Mouse (Mus musculus) liver, adult 10 weeks (tissue): Measurements from ENCODE around the gene Ovgp1. TPM values are rescaled to one million over a fixed set of nuclear protein-coding genes. Genes with fewer than 3 reads are reported as not detected.

Experiments used
- polyA plus RNA-seq: library from polyadenylated mRNA; stranded (reverse); fragments of 350-450 nt; fragmentation: Illumina TruSeq; extraction: RNeasy Lipid Tissue Mini Kit (QIAGEN cat#74804); gene quantifications from one replicate; pipeline ENCODE4 v1.2.3, GENCODE M21; 2014; ENCODE audit warnings: low read depth, low replicate concordance

The Ovgp1 gene
- 0.32 TPM for polyA plus RNA-seq

DNA sequence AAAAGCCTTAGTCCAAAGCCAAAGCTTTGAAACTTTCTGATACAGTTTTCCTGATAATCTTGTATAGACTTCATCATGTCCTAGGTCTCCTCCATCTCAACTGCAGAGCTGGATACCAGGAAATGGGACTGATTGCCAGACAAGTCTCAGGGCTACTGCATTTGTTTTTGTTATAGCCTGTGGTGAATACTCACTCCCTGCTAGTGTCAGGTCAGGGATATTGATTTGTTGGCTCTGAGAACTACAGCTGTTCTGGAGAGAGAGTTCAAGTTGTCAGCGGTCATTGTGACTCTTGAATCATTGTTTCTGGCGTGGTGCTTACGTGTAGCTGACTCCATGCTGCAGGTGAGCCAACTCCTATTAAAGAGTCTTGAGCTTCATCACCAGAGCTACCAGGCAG lies at the start of gene Ovgp1:
TSS of gene Ovgp1 (plus strand) at position 301 of the 400 bp plus-strand sequence.

DNA sequence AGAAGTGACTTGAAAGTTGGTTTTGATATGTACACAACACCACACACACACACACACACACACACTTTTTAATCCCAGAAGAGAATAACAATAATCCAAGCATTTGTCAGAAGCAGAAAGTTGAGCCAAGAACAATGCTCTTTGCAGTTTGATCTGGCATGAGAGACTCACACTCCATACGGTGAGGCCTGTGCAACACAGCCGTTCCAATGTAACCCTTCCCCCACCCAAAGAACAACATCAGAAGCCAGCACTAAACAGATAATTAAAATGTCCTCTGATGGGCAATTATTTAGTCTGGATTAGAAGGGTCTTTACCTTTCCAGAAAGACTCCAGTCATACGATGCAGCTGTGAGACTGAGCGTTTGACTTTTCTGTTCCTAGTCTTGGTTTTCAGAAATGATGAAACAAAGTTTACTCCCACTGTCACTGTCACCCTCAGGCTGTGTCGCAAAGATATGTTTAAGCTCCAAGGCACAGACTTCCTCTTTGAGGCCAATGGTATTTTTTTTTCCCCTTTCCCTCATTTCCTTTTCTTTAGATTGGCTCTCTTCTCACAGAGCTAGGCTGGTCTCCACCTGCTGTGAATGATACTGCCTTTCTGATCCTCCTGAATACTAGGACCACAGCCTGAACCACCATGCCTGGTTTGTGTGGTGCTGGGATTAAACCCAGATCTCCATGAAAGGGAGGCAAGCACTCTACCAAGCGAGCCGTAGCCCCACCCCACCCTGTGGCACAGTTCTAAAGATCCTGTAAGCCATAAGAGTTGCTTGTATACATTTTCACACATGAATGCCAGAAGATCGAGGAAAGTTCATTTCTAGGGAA lies 41.1 kb upstream of the Ovgp1 start, which contains the start of gene I830077J02Rik:
TSS of gene I830077J02Rik (minus strand) at position 425 of the 832 bp plus-strand sequence.

DNA sequence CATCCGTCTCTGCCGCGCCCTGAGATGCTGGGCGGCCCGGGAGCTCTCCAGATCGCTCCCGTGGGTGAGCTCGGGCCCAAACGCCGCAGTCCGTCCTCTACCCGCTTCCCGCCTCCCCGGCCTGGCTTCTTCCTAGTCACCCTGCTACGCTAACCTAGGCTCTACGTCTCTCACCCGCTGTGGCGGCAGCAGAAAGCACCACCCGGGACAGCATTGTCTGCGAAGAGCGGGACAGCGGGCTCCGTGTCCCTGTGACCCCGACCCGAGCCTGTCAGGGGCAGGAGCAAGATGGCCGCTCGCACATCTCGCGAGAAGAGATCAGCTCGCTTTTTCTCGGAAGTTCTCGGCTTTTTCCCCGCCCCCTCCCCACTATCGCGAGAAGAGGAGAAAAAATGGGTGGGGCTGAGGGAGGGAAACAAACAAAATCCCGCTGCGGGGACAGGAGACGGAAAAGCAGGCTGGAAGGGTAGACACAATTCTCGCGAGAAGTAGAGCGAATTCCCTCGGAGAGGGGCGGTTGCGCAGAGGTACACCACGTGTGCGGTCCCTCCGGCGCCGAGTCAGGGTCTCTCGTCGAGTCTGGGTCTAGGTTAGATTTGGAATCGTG lies 14.4 kb upstream of the Ovgp1 start, which contains the start of gene Wdr77:
TSS of gene Wdr77 (plus strand) at position 396 of the 607 bp plus-strand sequence.

GRCm38 (mm10) chr3:105959999-105960398 lies 13.5 kb upstream of the Ovgp1 start, which contains the start of gene Atp5f1:
Gene Atp5f1 (minus strand): TSS chr3:105960099.

GRCm38 (mm10) chr3:106014546-106014945 lies 41.0 kb downstream of the Ovgp1 start, which contains the start of gene Pifo:
Gene Pifo (minus strand): TSS chr3:106014646.

DNA sequence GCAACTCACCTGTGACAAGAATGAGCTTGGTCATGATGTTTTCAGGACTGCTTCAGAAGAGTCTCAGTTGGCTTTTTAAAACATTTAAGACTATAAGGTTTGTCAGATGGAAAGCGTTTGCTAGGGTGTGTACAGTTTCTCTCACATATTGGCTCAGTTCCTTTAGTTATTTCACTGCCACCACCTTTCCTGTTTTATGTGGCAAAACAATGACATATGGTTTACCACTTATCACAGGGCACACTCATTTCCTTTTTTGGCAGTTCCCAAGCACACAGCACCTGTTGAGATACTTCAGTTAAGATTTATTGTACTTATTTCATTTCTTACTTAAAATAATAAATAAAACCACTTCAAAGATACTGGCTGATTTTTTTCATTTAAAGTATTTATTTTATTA lies 59.3 kb downstream of the Ovgp1 start, which contains the start of gene Chil5:
TSS of gene Chil5 (minus strand) at position 34 of the 400 bp plus-strand sequence.

Other genes with a start within 250 kb of the Ovgp1 start
- gene Rap1a, start 172.4 kb upstream of the Ovgp1 start, polyA plus RNA-seq, result 326 TPM
- gene Adora3, start 102.9 kb upstream of the Ovgp1 start, polyA plus RNA-seq, result not detected
- gene Tmigd3, start 102.8 kb upstream of the Ovgp1 start, polyA plus RNA-seq, result not detected
- 1.2 TPM for gene I830077J02Rik, start 41.0 kb upstream of the Ovgp1 start, polyA plus RNA-seq
- 20.4 TPM for gene Wdr77, start 14.3 kb upstream of the Ovgp1 start, polyA plus RNA-seq
- 984 TPM for gene Atp5f1, start 13.6 kb upstream of the Ovgp1 start, polyA plus RNA-seq
- gene Pifo, start 40.9 kb downstream of the Ovgp1 start, polyA plus RNA-seq, result not detected
- gene Chil5, start 59.1 kb downstream of the Ovgp1 start, polyA plus RNA-seq, result not detected
- gene Chia1, start 139.5 kb downstream of the Ovgp1 start, polyA plus RNA-seq, result not detected
- 0.66 TPM for gene Chil3, start 193.9 kb downstream of the Ovgp1 start, polyA plus RNA-seq
- not detected for gene Chil4, start 245.8 kb downstream of the Ovgp1 start, polyA plus RNA-seq